Mouse (Mus musculus): Measurements from ENCODE around the gene Tmem184b. TPM values are rescaled to one million over a fixed set of nuclear protein-coding genes. Genes with fewer than 3 reads are reported as not detected.

Tmem184b gene
- 31.1 and 33.3 TPM in 2 replicates for total RNA-seq (2015)
- total RNA-seq (2017), result 10.4 and 12.2 TPM in 2 replicates

- ATAC-seq (ENCODE audit: poor library complexity, severe bottlenecking), result peak; percentile 81
Observed at GRCm38 (mm10) chr15:79402836-79403762, at the start of gene Tmem184b. Gene Tmem184b (minus strand): TSS chr15:79403569.

GRCm38 (mm10) chr15:79448041-79448440, 44.7 kb upstream of the Tmem184b start:
- no peak for ATAC-seq (ENCODE audit: poor library complexity, severe bottlenecking)

- ATAC-seq (ENCODE audit: poor library complexity, severe bottlenecking), result peak; percentile 53
Observed at GRCm38 (mm10) chr15:79445786-79446654, 42.7 kb upstream of the Tmem184b start.

GRCm38 (mm10) chr15:79443856-79444410, 40.6 kb upstream of the Tmem184b start:
- ATAC-seq (ENCODE audit: poor library complexity, severe bottlenecking), result no peak

- no peak for ATAC-seq (ENCODE audit: poor library complexity, severe bottlenecking)
Observed at GRCm38 (mm10) chr15:79442961-79443518, 39.7 kb upstream of the Tmem184b start.

- ATAC-seq (ENCODE audit: poor library complexity, severe bottlenecking), result no peak
Observed at GRCm38 (mm10) chr15:79442257-79442611, 38.9 kb upstream of the Tmem184b start.

- peak; percentile 71 for ATAC-seq (ENCODE audit: poor library complexity, severe bottlenecking)
Observed at GRCm38 (mm10) chr15:79441331-79442256, 38.2 kb upstream of the Tmem184b start.

GRCm38 (mm10) chr15:79440651-79441330, 37.4 kb upstream of the Tmem184b start:
- ATAC-seq (ENCODE audit: poor library complexity, severe bottlenecking), result 0 out of 2 replicates have a peak, but pooled peaks have one; percentile 26

- peak; percentile 42; the same call in 1 of the 2 replicates for ATAC-seq (ENCODE audit: poor library complexity, severe bottlenecking)
Observed at GRCm38 (mm10) chr15:79440223-79440622, 36.9 kb upstream of the Tmem184b start.

- no peak for ATAC-seq (ENCODE audit: poor library complexity, severe bottlenecking)
Observed at GRCm38 (mm10) chr15:79439386-79439785, 36.0 kb upstream of the Tmem184b start.

GRCm38 (mm10) chr15:79438816-79439215, 35.4 kb upstream of the Tmem184b start:
- ATAC-seq (ENCODE audit: poor library complexity, severe bottlenecking), result no peak

- no peak for ATAC-seq (ENCODE audit: poor library complexity, severe bottlenecking)
Observed at GRCm38 (mm10) chr15:79438209-79438810, 34.9 kb upstream of the Tmem184b start.

- ATAC-seq (ENCODE audit: poor library complexity, severe bottlenecking), result no peak
Observed at GRCm38 (mm10) chr15:79437541-79438208, 34.3 kb upstream of the Tmem184b start.

- ATAC-seq (ENCODE audit: poor library complexity, severe bottlenecking), result no peak
Observed at GRCm38 (mm10) chr15:79436481-79436921, 33.1 kb upstream of the Tmem184b start.

GRCm38 (mm10) chr15:79435191-79435671, 31.9 kb upstream of the Tmem184b start:
- ATAC-seq (ENCODE audit: poor library complexity, severe bottlenecking), result peak; percentile 46

GRCm38 (mm10) chr15:79432892-79433291, 29.5 kb upstream of the Tmem184b start:
- ATAC-seq (ENCODE audit: poor library complexity, severe bottlenecking), result peak; percentile 83

- no peak for ATAC-seq (ENCODE audit: poor library complexity, severe bottlenecking)
Observed at GRCm38 (mm10) chr15:79432328-79432727, 29.0 kb upstream of the Tmem184b start.

GRCm38 (mm10) chr15:79431925-79432324, 28.6 kb upstream of the Tmem184b start:
- ATAC-seq (ENCODE audit: poor library complexity, severe bottlenecking), result no peak
